Mouse (Mus musculus): ENCODE data around the gene Oxct2a. TPM values are rescaled to one million over a fixed set of nuclear protein-coding genes. Genes with fewer than 3 reads are reported as not detected.

The Oxct2a gene
- not detected in 2 replicates for polyA plus RNA-seq (2015; fragmentation: Nextera tagmentation; extraction: Ambion mirVana)

GRCm38 (mm10) chr4:123323534-123323933, at the start of gene Oxct2a:
Oxct2a (minus strand) TSS chr4:123323634.
- 18% methylated on average over 13 of the region's 13 CpGs for WGBS
- H3K36me3 ChIP-seq, result no peaks in the 10 kb centered on the region
- H3K27me3 ChIP-seq, result peaks cover 21% of the 10 kb centered on the region
- H3K4me1 ChIP-seq (replicated peaks), result peaks cover 11% of the 10 kb centered on the region
- peak within 1 kb of the TSS; percentile 32 for H3K4me3 ChIP-seq
- H3K9ac ChIP-seq, result no peak within 1 kb of the TSS
- no peaks in the 10 kb centered on the region for H3K9me3 ChIP-seq (replicated peaks)
- no peak for ATAC-seq (replicated peaks; ENCODE audit: insufficient number of reproducible peaks, insufficient read depth, low FRiP score, low read depth)
- H3K27ac ChIP-seq, result no peak within 1 kb of the TSS
- H3K4me2 ChIP-seq, result peak within 1 kb of the TSS; percentile 56

DNA sequence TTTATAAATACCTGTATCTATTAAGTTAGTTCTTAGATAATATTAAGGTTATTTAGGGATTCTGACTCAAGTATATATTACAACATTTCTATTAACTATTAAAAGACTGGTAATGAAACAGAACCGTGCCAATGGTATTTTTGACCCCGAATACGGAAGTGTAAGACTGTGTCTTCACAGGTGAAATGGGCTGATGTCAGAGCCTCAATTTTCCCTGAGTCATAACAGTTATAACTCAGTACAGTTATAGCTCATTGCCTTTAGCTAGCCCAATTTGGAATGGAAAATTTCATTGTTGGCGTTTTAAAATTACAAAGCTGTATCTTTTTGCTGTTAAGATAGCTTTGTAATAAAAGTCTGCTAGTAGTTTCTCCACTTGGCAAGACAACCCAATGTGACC, 40.1 kb upstream of the Oxct2a start:
- Histone ChIP-seq H3K27ac (no peak overlapping the region), H3K9ac (no peak overlapping the region), H3K27me3 (no peaks in the 10 kb centered on the region), H3K4me2 (no peak overlapping the region), H3K9me3 (replicated peaks) (no peaks in the 10 kb centered on the region), H3K4me1 (replicated peaks) (no peaks in the 10 kb centered on the region), H3K4me3 (no peak overlapping the region), H3K36me3 (peaks cover 92% of the 10 kb centered on the region)
- WGBS, result 89% methylated on average over 4 of the region's 4 CpGs
- no peak for ATAC-seq (replicated peaks; ENCODE audit: insufficient number of reproducible peaks, insufficient read depth, low FRiP score, low read depth)

GRCm38 (mm10) chr4:123360771-123361170, 37.3 kb upstream of the Oxct2a start:
- WGBS, result 92% methylated on average over 12 of the region's 12 CpGs
- Histone ChIP-seq H3K36me3 (peaks cover 81% of the 10 kb centered on the region), H3K4me2 (no peak overlapping the region), H3K9ac (no peak overlapping the region), H3K27me3 (no peaks in the 10 kb centered on the region), H3K9me3 (replicated peaks) (no peaks in the 10 kb centered on the region), H3K27ac (no peak overlapping the region), H3K4me1 (replicated peaks) (no peaks in the 10 kb centered on the region), H3K4me3 (no peak overlapping the region)
- ATAC-seq (replicated peaks; ENCODE audit: insufficient number of reproducible peaks, insufficient read depth, low FRiP score, low read depth), result no peak

GRCm38 (mm10) chr4:123358613-123359012, 35.2 kb upstream of the Oxct2a start:
- Histone ChIP-seq H3K36me3 (peaks cover 81% of the 10 kb centered on the region), H3K27me3 (no peaks in the 10 kb centered on the region), H3K9me3 (replicated peaks) (no peaks in the 10 kb centered on the region), H3K9ac (no peak overlapping the region), H3K4me3 (no peak overlapping the region), H3K4me2 (no peak overlapping the region), H3K4me1 (replicated peaks) (no peaks in the 10 kb centered on the region), H3K27ac (no peak overlapping the region)
- ATAC-seq (replicated peaks; ENCODE audit: insufficient number of reproducible peaks, insufficient read depth, low FRiP score, low read depth), result no peak
- 89% methylated on average over 7 of the region's 7 CpGs for WGBS

GRCm38 (mm10) chr4:123355941-123356340, 32.5 kb upstream of the Oxct2a start:
- WGBS, result 89% methylated on average over 8 of the region's 8 CpGs
- Histone ChIP-seq H3K9me3 (replicated peaks) (no peaks in the 10 kb centered on the region), H3K9ac (no peak overlapping the region), H3K27ac (no peak overlapping the region), H3K27me3 (no peaks in the 10 kb centered on the region), H3K4me3 (no peak overlapping the region), H3K36me3 (peaks cover 78% of the 10 kb centered on the region), H3K4me1 (replicated peaks) (no peaks in the 10 kb centered on the region), H3K4me2 (no peak overlapping the region)
- ATAC-seq (replicated peaks; ENCODE audit: insufficient number of reproducible peaks, insufficient read depth, low FRiP score, low read depth), result no peak

- Histone ChIP-seq H3K9me3 (replicated peaks) (no peaks in the 10 kb centered on the region), H3K27me3 (no peaks in the 10 kb centered on the region), H3K36me3 (peaks cover 81% of the 10 kb centered on the region), H3K9ac (no peak overlapping the region), H3K27ac (no peak overlapping the region), H3K4me1 (replicated peaks) (no peaks in the 10 kb centered on the region), H3K4me2 (no peak overlapping the region), H3K4me3 (no peak overlapping the region)
- no peak for ATAC-seq (replicated peaks; ENCODE audit: insufficient number of reproducible peaks, insufficient read depth, low FRiP score, low read depth)
- 81% methylated on average over 10 of the region's 10 CpGs for WGBS
Measured at GRCm38 (mm10) chr4:123353271-123353877, 29.9 kb upstream of the Oxct2a start.

- H3K4me1 ChIP-seq (replicated peaks), result peaks cover 17% of the 10 kb centered on the region
- H3K27me3 ChIP-seq, result peaks cover 48% of the 10 kb centered on the region
- H3K4me2 ChIP-seq, result peak overlapping the region; percentile 92
- 4% methylated on average over 6 of the region's 6 CpGs for WGBS
- H3K27ac ChIP-seq, result no peak overlapping the region
- peaks cover 4% of the 10 kb centered on the region; the same call in 1 of the 2 replicates for H3K36me3 ChIP-seq
- H3K4me3 ChIP-seq, result peak overlapping the region; percentile 58
- H3K9me3 ChIP-seq (replicated peaks), result no peaks in the 10 kb centered on the region
- H3K9ac ChIP-seq, result no peak overlapping the region
- no peak for ATAC-seq (replicated peaks; ENCODE audit: insufficient number of reproducible peaks, insufficient read depth, low FRiP score, low read depth)
Measured at GRCm38 (mm10) chr4:123343471-123343789, 20.0 kb upstream of the Oxct2a start.

GRCm38 (mm10) chr4:123342642-123343470, 19.4 kb upstream of the Oxct2a start, which contains the start of gene Bmp8a:
Bmp8a (minus strand) TSS chr4:123343252.
- peak within 1 kb of the TSS; percentile 35; the same call in 1 of the 2 replicates for H3K9ac ChIP-seq
- peak within 1 kb of the TSS; percentile 58 for H3K4me3 ChIP-seq
- H3K27ac ChIP-seq, result no peak within 1 kb of the TSS
- peaks cover 51% of the 10 kb centered on the region for H3K27me3 ChIP-seq
- ATAC-seq (replicated peaks; ENCODE audit: insufficient number of reproducible peaks, insufficient read depth, low FRiP score, low read depth), result peak; percentile 78
- peaks cover 17% of the 10 kb centered on the region for H3K4me1 ChIP-seq (replicated peaks)
- H3K36me3 ChIP-seq, result no peaks in the 10 kb centered on the region
- peak within 1 kb of the TSS; percentile 92 for H3K4me2 ChIP-seq
- under 1% methylated on average over 65 of the region's 65 CpGs for WGBS
- no peaks in the 10 kb centered on the region for H3K9me3 ChIP-seq (replicated peaks)

DNA sequence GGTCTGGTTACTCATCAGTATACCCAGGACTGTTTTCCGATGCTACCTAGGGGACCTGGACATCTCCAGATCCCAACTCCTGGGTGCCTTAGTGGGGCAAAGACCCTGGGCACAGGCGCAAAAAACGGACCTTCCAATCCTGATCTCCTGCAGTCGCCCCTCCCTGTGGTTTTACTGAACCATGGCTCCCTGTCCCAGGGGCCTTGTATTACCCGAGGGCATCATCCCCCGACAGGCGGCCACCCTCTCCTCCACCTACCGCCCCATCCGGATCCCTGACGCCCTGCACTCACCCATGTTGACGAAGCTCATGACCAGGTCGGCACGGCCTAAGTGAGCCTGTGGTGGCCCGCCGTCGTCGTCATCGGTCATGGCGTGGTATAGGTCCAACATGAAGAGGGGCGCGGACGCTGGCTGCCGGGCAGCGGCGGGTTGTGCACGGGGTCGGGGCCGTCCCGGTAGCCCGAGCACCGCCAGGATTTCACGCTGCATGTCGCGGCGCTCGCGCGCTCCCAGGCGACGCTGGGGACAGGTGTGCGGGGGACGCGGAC, 18.7 kb upstream of the Oxct2a start:
- no peak overlapping the region for H3K27ac ChIP-seq
- H3K27me3 ChIP-seq, result peaks cover 51% of the 10 kb centered on the region
- peak overlapping the region; percentile 58 for H3K4me3 ChIP-seq
- ATAC-seq (replicated peaks; ENCODE audit: insufficient number of reproducible peaks, insufficient read depth, low FRiP score, low read depth), result peak; percentile 15; the same call in 1 of the 2 replicates
- WGBS, result 3% methylated on average over 43 of the region's 43 CpGs
- no peaks in the 10 kb centered on the region for H3K36me3 ChIP-seq
- peak overlapping the region; percentile 92 for H3K4me2 ChIP-seq
- peak overlapping the region; percentile 22; the same call in 1 of the 2 replicates for H3K9ac ChIP-seq
- H3K4me1 ChIP-seq (replicated peaks), result peaks cover 17% of the 10 kb centered on the region
- H3K9me3 ChIP-seq (replicated peaks), result no peaks in the 10 kb centered on the region

DNA sequence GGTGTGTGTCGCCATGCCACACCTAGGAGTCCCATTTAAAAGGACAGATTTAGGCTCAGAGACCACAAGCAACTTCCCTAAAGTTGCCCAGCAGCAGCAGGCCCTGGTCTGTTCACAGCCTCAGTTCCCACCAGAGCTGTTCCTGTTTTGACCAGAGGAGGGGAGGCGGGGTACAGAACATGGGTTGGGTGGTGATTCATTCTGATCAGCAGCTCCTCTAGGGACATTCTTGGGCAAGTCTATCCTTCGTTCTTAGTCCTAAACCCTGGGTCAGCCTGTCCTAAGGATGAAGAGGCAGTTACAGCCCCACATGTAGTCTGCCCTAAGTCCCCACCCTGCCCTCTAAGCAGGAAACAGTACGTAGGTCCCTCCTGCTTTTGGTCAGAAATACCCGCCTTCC, 16.8 kb upstream of the Oxct2a start:
- Histone ChIP-seq H3K27me3 (peaks cover 51% of the 10 kb centered on the region), H3K9ac (no peak overlapping the region), H3K9me3 (replicated peaks) (no peaks in the 10 kb centered on the region), H3K36me3 (no peaks in the 10 kb centered on the region), H3K4me2 (no peak overlapping the region), H3K27ac (no peak overlapping the region), H3K4me1 (replicated peaks) (peaks cover 17% of the 10 kb centered on the region), H3K4me3 (no peak overlapping the region)
- WGBS, result 59% methylated on average over 5 of the region's 5 CpGs
- no peak for ATAC-seq (replicated peaks; ENCODE audit: insufficient number of reproducible peaks, insufficient read depth, low FRiP score, low read depth)

- no peaks in the 10 kb centered on the region for H3K36me3 ChIP-seq
- ATAC-seq (replicated peaks; ENCODE audit: insufficient number of reproducible peaks, insufficient read depth, low FRiP score, low read depth), result no peak
- no peak overlapping the region for H3K9ac ChIP-seq
- no peak overlapping the region for H3K27ac ChIP-seq
- peaks cover 36% of the 10 kb centered on the region for H3K27me3 ChIP-seq
- H3K4me3 ChIP-seq, result no peak overlapping the region
- 71% methylated on average over 4 of the region's 4 CpGs for WGBS
- H3K4me1 ChIP-seq (replicated peaks), result peaks cover 6% of the 10 kb centered on the region
- H3K4me2 ChIP-seq, result no peak overlapping the region
- H3K9me3 ChIP-seq (replicated peaks), result no peaks in the 10 kb centered on the region
Measured at GRCm38 (mm10) chr4:123337693-123338092, 14.3 kb upstream of the Oxct2a start.
